Mouse (Mus musculus) heart, embryonic 13.5 days (tissue): ENCODE results near the gene Tfpi. TPM values are rescaled to one million over a fixed set of nuclear protein-coding genes. Genes with fewer than 3 reads are reported as not detected.

Experiments
- ATAC-seq: fragments of 200-750 bp; cut with Nextera tagmentation; 2 replicates; pipeline ENCODE4 v1.8.0; 2017; ENCODE audit warnings: moderate TSS enrichment; ENCODE audit not compliant: insufficient number of reproducible peaks, low FRiP score, low TSS enrichment; ENCODE audit errors: extremely low read depth
- H3K27ac ChIP-seq: fragments of 300-500 bp; sonication (generic); replicated peaks from 2 replicates; pipeline ENCODE4 v1.5.1; 2015; ENCODE audit warnings: moderate library complexity, mild to moderate bottlenecking, inconsistent platforms
- H3K27me3 ChIP-seq: fragments of 300-500 bp; sonication (generic); replicated peaks from 2 replicates; pipeline ENCODE4 v1.6.1; 2015; ENCODE audit warnings: mild to moderate bottlenecking, inconsistent platforms
- H3K36me3 ChIP-seq: fragments of 300-500 bp; sonication (generic); 2 replicates; pipeline ENCODE4 v1.6.1; 2015; ENCODE audit warnings: mild to moderate bottlenecking, inconsistent platforms
- H3K4me1 ChIP-seq: fragments of 300-500 bp; sonication (generic); 2 replicates; pipeline ENCODE4 v1.6.1; 2015; ENCODE audit warnings: inconsistent platforms
- H3K4me2 ChIP-seq: fragments of 300-500 bp; sonication (generic); 2 replicates; pipeline ENCODE4 v1.6.1; 2015; ENCODE audit warnings: inconsistent platforms, mild to moderate bottlenecking, moderate library complexity
- H3K4me3 ChIP-seq: fragments of 300-500 bp; sonication (generic); 2 replicates; pipeline ENCODE4 v1.5.1; 2015; ENCODE audit warnings: moderate library complexity, mild to moderate bottlenecking, inconsistent platforms
- H3K9ac ChIP-seq: fragments of 300-500 bp; sonication (generic); 2 replicates; pipeline ENCODE4 v1.6.1; 2015; ENCODE audit warnings: inconsistent platforms, mild to moderate bottlenecking, moderate library complexity
- H3K9me3 ChIP-seq: fragments of 300-500 bp; sonication (generic); 2 replicates; pipeline ENCODE4 v1.6.1; 2016; ENCODE audit warnings: inconsistent platforms
- WGBS: fragments of 180-500 bp; shearing (Covaris S2); methylation state at CpG from one replicate; pipeline ENCODE4 v1.1.7; 2015; ENCODE audit warnings: mixed read lengths; 5-methylcytosine and 5-hydroxymethylcytosine counted together
- polyA plus RNA-seq: library from polyadenylated mRNA; unstranded; fragments of >200 nt; fragmentation: Nextera tagmentation; extraction: Ambion mirVana; gene quantifications from 2 replicates; pipeline ENCODE4 v1.2.1, GENCODE M21; 2015

The Tfpi gene
- 72.0 and 80.3 TPM in 2 replicates for polyA plus RNA-seq

DNA sequence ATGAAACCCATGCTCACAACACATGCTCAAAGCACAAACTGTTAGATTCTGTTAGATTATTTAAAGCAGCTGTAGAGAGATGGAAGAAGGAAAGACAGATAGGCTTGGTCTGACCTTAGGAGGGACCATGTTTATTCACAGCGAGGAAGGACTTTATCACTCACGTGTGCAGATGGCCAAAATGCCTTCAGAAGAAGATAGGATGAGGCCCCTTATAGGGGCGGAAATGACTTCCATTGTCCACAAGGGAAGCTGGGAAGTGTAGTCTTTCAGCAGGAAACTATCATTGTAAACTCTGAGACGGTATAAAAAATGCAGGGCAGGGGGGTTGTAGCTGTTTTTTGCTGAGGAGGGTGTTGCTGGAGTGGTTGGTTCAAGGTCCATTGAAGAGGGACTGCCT lies at the start of gene Tfpi:
Tfpi (minus strand) TSS at position 199 of the 400 bp plus-strand sequence.
- H3K9ac ChIP-seq, result peak within 1 kb of the TSS; percentile 83
- no peaks in the 10 kb centered on the region for H3K27me3 ChIP-seq
- peaks cover 25% of the 10 kb centered on the region for H3K36me3 ChIP-seq
- no peak for ATAC-seq
- H3K4me3 ChIP-seq, result peak within 1 kb of the TSS; percentile 51
- H3K27ac ChIP-seq, result peak within 1 kb of the TSS; percentile 96
- peaks cover 48% of the 10 kb centered on the region for H3K4me1 ChIP-seq
- peak within 1 kb of the TSS; percentile 66 for H3K4me2 ChIP-seq
- 12% methylated on average over 4 of the region's 4 CpGs for WGBS
- no peaks in the 10 kb centered on the region for H3K9me3 ChIP-seq

DNA sequence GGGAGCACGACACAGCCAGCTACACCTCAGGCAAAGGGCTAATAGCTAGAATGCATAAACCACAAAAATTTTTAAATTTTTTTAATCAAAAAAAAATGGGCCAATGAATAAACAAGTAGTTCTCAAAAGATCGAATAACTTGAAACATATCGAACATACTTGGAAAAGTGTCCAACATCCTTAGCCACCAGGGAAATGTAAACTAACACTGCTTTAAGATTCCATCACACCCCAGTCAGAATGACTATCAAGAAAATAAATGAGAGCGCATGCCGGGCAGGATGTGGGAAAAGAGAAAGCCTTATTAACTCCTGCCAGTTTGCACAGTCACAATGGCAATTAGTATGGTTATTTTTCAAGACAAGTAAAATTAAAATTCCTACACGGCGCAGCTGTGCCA lies 49.6 kb upstream of the Tfpi start:
- peaks cover 14% of the 10 kb centered on the region for H3K4me1 ChIP-seq
- no peak overlapping the region for H3K27ac ChIP-seq
- H3K27me3 ChIP-seq, result no peaks in the 10 kb centered on the region
- no peak for ATAC-seq
- H3K9ac ChIP-seq, result no peak overlapping the region
- H3K36me3 ChIP-seq, result no peaks in the 10 kb centered on the region
- H3K4me3 ChIP-seq, result no peak overlapping the region
- no peaks in the 10 kb centered on the region for H3K9me3 ChIP-seq
- H3K4me2 ChIP-seq, result no peak overlapping the region
- 76% methylated on average over 7 of the region's 7 CpGs for WGBS

- Histone ChIP-seq H3K36me3 (no peaks in the 10 kb centered on the region), H3K4me3 (no peak overlapping the region), H3K27ac (no peak overlapping the region), H3K27me3 (no peaks in the 10 kb centered on the region), H3K4me2 (no peak overlapping the region), H3K4me1 (peaks cover 14% of the 10 kb centered on the region), H3K9me3 (no peaks in the 10 kb centered on the region), H3K9ac (no peak overlapping the region)
- WGBS, result 67% methylated on average over 6 of the region's 6 CpGs
- ATAC-seq, result no peak
Observed at GRCm38 (mm10) chr2:84525806-84526205, 49.2 kb upstream of the Tfpi start.

GRCm38 (mm10) chr2:84525047-84525446 lies 48.5 kb upstream of the Tfpi start:
- Histone ChIP-seq H3K4me2 (no peak overlapping the region), H3K27ac (no peak overlapping the region), H3K4me1 (peaks cover 17% of the 10 kb centered on the region), H3K4me3 (no peak overlapping the region), H3K9me3 (no peaks in the 10 kb centered on the region), H3K9ac (no peak overlapping the region), H3K27me3 (no peaks in the 10 kb centered on the region), H3K36me3 (no peaks in the 10 kb centered on the region)
- WGBS, result 38% methylated on average over 5 of the region's 5 CpGs
- no peak for ATAC-seq

- Histone ChIP-seq H3K9me3 (no peaks in the 10 kb centered on the region), H3K4me1 (peaks cover 24% of the 10 kb centered on the region), H3K27me3 (no peaks in the 10 kb centered on the region), H3K4me3 (no peak overlapping the region), H3K9ac (no peak overlapping the region), H3K27ac (no peak overlapping the region), H3K4me2 (no peak overlapping the region), H3K36me3 (no peaks in the 10 kb centered on the region)
- WGBS, result 79% methylated on average over 6 of the region's 6 CpGs
- ATAC-seq, result no peak
Observed at GRCm38 (mm10) chr2:84523994-84524393, 47.4 kb upstream of the Tfpi start.

DNA sequence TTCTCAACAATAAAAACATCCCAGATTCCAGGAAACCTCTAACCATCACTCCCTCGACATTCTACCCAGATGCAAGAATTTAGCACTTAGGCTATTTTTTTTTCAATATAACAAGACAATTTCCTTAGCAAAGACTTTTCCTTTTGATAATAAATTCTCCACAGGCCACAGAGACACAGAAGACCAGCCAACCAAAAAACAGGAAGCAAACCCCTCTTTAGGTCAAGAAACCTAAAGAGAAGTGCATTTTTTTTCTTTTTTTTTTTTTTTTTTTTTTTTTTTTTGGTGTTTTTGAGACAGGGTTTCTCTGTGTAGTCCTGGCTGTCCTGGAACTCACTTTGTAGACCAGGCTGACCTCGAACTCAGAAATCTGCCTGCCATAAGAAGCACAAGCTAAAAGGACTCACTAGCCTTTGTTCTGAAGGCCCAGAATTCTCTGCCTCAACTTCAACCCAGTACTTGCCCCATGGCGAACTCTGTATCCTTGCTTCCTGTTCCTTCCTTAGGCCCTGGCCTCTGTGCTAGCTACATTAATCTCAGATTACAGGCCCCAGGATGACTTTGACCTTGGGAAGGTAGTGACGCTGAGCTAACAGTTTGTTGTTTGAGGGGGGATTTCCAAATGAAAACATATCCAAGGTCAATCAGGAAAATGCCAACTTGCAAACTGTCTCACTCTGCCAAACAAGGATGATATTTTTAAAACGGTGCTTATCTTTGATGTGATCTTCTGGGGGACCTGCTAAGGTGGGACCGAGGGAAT lies 46.7 kb upstream of the Tfpi start:
- peaks cover 31% of the 10 kb centered on the region for H3K4me1 ChIP-seq
- no peak overlapping the region for H3K9ac ChIP-seq
- H3K4me3 ChIP-seq, result no peak overlapping the region
- no peaks in the 10 kb centered on the region for H3K9me3 ChIP-seq
- no peak for ATAC-seq
- 58% methylated on average over 6 of the region's 6 CpGs for WGBS
- H3K4me2 ChIP-seq, result no peak overlapping the region
- no peaks in the 10 kb centered on the region for H3K36me3 ChIP-seq
- H3K27me3 ChIP-seq, result no peaks in the 10 kb centered on the region
- H3K27ac ChIP-seq, result no peak overlapping the region

DNA sequence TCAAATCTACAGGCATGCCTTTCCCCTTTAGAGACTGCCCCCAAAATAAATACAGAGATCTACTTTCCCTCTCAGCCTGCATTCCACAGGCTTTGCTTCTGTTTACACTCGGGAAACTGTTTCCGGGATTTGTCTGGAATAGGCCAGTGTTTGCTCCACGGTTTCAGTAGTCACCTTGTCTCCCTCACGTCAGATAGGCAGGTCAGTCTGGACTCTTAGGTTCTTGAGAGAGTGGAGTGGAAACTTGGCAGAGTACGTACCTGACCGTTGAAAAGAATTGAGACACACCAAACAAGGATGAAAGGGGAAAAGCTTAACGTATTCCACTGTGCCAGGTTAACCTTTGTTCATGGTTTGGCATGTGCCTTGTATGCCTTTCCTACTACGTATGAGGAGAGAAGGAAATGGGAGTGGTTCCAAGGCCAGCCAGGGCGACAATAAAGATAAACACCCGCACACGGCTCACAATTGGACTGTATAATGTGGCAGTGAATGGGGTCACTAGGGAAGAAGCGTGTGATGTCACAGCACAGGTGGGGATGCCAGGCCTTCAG lies 43.0 kb upstream of the Tfpi start:
- Histone ChIP-seq H3K27ac (peak overlapping the region; percentile 96), H3K4me3 (0 out of 2 replicates have a peak overlapping the region, but pooled peaks have one; percentile 20), H3K9ac (peak overlapping the region; percentile 56), H3K4me1 (peaks cover 27% of the 10 kb centered on the region), H3K4me2 (peak overlapping the region; percentile 61), H3K36me3 (no peaks in the 10 kb centered on the region), H3K27me3 (no peaks in the 10 kb centered on the region), H3K9me3 (0 out of 2 replicates have a peak, but pooled peaks cover 5% of the 10 kb centered on the region)
- 18% methylated on average over 12 of the region's 12 CpGs for WGBS
- peak; percentile 58 for ATAC-seq

DNA sequence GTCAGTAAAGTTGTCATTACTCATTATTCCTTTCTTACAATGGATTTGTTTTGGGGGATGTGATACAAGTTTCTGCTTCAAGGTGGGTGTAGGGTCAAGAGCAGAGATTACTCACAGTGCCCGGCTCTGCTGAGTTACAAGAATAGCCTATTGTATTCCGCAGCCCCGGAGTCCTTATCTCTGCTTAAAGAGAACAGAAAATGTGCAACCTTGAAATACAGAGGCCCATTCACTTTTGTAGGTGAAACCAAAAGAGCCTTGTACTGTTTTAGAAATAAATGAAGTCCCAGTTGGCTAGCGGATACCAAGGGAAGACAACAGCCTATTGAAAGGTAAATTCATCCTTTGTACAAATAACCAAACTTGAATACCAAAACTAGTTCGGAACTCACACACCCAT lies 42.2 kb upstream of the Tfpi start:
- Histone ChIP-seq H3K27me3 (no peaks in the 10 kb centered on the region), H3K9me3 (0 out of 2 replicates have a peak, but pooled peaks cover 5% of the 10 kb centered on the region), H3K36me3 (no peaks in the 10 kb centered on the region), H3K27ac (peak overlapping the region; percentile 96), H3K9ac (peak overlapping the region; percentile 56; the same call in 1 of the 2 replicates), H3K4me2 (peak overlapping the region; percentile 61), H3K4me3 (0 out of 2 replicates have a peak overlapping the region, but pooled peaks have one; percentile 20), H3K4me1 (peaks cover 27% of the 10 kb centered on the region)
- ATAC-seq, result no peak; the same call in 1 of the 2 replicates
- WGBS, result 23% methylated on average over 5 of the region's 5 CpGs

- H3K4me2 ChIP-seq, result no peak overlapping the region
- H3K9me3 ChIP-seq, result 0 out of 2 replicates have a peak, but pooled peaks cover 5% of the 10 kb centered on the region
- peaks cover 2% of the 10 kb centered on the region for H3K4me1 ChIP-seq
- H3K4me3 ChIP-seq, result no peak overlapping the region
- no peak for ATAC-seq
- H3K27ac ChIP-seq, result no peak overlapping the region
- H3K36me3 ChIP-seq, result 0 out of 2 replicates have a peak, but pooled peaks cover 5% of the 10 kb centered on the region
- 69% methylated on average over 3 of the region's 3 CpGs for WGBS
- no peaks in the 10 kb centered on the region for H3K27me3 ChIP-seq
- H3K9ac ChIP-seq, result no peak overlapping the region
Observed at GRCm38 (mm10) chr2:84513281-84513680, 36.7 kb upstream of the Tfpi start.

GRCm38 (mm10) chr2:84511508-84511907 lies 34.9 kb upstream of the Tfpi start:
- no peak overlapping the region for H3K4me3 ChIP-seq
- H3K36me3 ChIP-seq, result 0 out of 2 replicates have a peak, but pooled peaks cover 5% of the 10 kb centered on the region
- no peaks in the 10 kb centered on the region for H3K4me1 ChIP-seq
- no peak for ATAC-seq
- H3K9ac ChIP-seq, result no peak overlapping the region
- no peaks in the 10 kb centered on the region for H3K9me3 ChIP-seq
- H3K27me3 ChIP-seq, result no peaks in the 10 kb centered on the region
- WGBS, result 65% methylated on average over 2 of the region's 2 CpGs
- no peak overlapping the region for H3K4me2 ChIP-seq
- H3K27ac ChIP-seq, result no peak overlapping the region

DNA sequence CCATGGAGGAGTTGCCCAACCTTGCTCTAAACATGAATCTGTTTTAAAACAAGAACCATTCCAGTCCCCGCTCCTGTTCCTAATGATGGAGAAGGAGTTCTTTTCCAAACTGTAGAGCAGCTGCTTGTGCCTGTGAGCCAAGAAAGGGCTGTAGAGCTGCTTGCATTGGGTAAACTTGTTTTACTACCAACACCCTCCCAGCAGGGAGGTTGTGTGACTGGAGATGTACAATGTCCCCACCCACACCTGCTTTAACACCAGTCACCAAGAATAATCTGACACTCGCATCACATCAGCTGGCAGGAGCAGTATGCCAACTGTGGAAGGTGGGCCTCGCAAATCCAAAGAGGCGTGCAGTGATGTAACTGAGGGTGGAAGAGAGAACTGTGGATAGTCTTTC lies 34.5 kb upstream of the Tfpi start:
- Histone ChIP-seq H3K9ac (no peak overlapping the region), H3K4me3 (no peak overlapping the region), H3K27ac (no peak overlapping the region), H3K4me2 (no peak overlapping the region), H3K9me3 (no peaks in the 10 kb centered on the region), H3K36me3 (0 out of 2 replicates have a peak, but pooled peaks cover 5% of the 10 kb centered on the region), H3K4me1 (no peaks in the 10 kb centered on the region), H3K27me3 (no peaks in the 10 kb centered on the region)
- 87% methylated on average over 4 of the region's 4 CpGs for WGBS
- no peak for ATAC-seq
